Mouse (Mus musculus): ENCODE measurements around the gene Hand2.

- TF ChIP-seq EP300 (optimal IDR thresholded peaks at IDR 0.05) (no peak), CTCF (IDR thresholded peaks at IDR 0.05; ENCODE audit: low read depth) (no peak)
Observed at GRCm38 (mm10) chr8:57306441-57306840, 14.3 kb upstream of the Hand2 start.
